8 mouse cellular contexts compared by ENCODE assay signal in the genomic region with DNA sequence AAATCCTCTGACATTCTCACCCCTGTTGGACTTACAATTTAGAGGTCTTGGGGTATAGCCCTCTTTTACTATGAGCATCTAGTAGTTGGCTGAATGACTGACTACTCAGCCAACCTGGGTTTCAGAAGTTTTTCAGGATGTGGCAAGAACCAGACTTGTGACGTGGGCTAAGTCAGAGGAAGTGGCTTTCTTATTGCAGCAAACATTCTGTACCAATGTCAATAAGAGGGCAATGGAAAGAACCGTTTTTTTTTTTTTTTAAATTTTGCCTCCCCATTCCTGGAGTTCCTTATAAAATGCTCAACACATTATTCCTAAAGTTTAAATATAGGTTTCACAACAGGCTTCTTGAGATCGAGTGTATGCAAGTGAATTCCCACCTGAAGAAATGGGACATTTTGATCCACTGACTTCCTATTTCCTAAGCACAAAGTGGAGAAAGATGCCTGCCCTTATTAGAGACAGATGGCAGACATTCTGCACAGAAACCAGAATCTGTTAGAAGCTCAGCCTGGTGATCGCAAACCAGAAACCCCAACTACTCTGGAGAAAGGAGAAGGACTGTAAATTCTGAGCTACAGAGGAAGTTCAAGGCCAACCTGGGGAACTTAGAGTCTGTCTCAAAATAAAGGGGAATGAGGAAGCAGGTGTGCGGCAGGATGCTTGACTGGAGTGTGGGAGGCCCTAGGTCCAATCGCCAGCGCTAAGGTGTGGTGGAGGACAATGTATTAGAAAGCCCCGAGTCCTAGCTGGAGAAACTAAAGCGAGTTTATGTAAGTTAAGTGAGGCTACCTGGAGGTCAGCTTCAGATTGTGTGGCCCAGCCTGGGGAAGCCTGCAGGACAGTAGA. TPM values are rescaled to one million over a fixed set of nuclear protein-coding genes. Genes with fewer than 3 reads are reported as not detected.
A peak's percentile ranks its signal among the peaks of the same experiment; 100 is the strongest.
DNase-seq lines count a peak whose midpoint lies in the region; ATAC-seq and TF ChIP-seq lines count a peak whose summit lies in the region.

No protein-coding gene starts in this region.

- whole genome bisulfite sequencing in spleen, adult 2 months, result 16% methylated on average over 9 of the region's 9 CpGs
- 52% methylated on average over 9 of the region's 9 CpGs for WGBS in embryonic facial prominence, embryonic 13.5 days
- WGBS in limb, embryonic 11.5 days, result 52% methylated on average over 9 of the region's 9 CpGs
- 71% methylated on average over 9 of the region's 9 CpGs for WGBS in midbrain, postnatal 0 days

- no peak for ATAC-seq in embryonic facial prominence, embryonic 13.5 days (ENCODE audit: insufficient number of reproducible peaks, insufficient read depth, low FRiP score, low TSS enrichment, low read depth)
- no peak; the same call in 1 of the 2 replicates for ATAC-seq in limb, embryonic 11.5 days (ENCODE audit: insufficient number of reproducible peaks, low FRiP score, low TSS enrichment, low read depth)
- ATAC-seq in midbrain, postnatal 0 days (ENCODE audit: low FRiP score), result peak; percentile 14; the same call in 1 of the 2 replicates

- H3K4me2 ChIP-seq in embryonic facial prominence, embryonic 13.5 days, result peak overlapping the region; percentile 86
- H3K4me2 ChIP-seq in limb, embryonic 11.5 days (ENCODE audit: low read depth, severe bottlenecking), result peak overlapping the region; percentile 82
- H3K4me2 ChIP-seq in midbrain, postnatal 0 days (ENCODE audit: low read depth, low read length, poor library complexity, severe bottlenecking), result peak overlapping the region; percentile 97

- H3K36me3 ChIP-seq in spleen, adult 2 months (ENCODE audit: control insufficient read depth, insufficient read depth, low read length), result no peaks in the 10 kb centered on the region
- peaks cover 6% of the 10 kb centered on the region for H3K36me3 ChIP-seq in embryonic facial prominence, embryonic 13.5 days
- no peaks in the 10 kb centered on the region for H3K36me3 ChIP-seq in limb, embryonic 11.5 days (ENCODE audit: control insufficient read depth, insufficient read depth, low read length)
- no peaks in the 10 kb centered on the region for H3K36me3 ChIP-seq in midbrain, postnatal 0 days (ENCODE audit: insufficient read depth, low read length)

- no peaks in the 10 kb centered on the region for H3K27me3 ChIP-seq in spleen, adult 2 months (ENCODE audit: control insufficient read depth, insufficient read depth, low read length)
- no peaks in the 10 kb centered on the region for H3K27me3 ChIP-seq in embryonic facial prominence, embryonic 13.5 days
- H3K27me3 ChIP-seq in limb, embryonic 11.5 days (ENCODE audit: control insufficient read depth, insufficient read depth, low read length), result no peaks in the 10 kb centered on the region
- 0 out of 2 replicates have a peak, but pooled peaks cover 5% of the 10 kb centered on the region for H3K27me3 ChIP-seq in midbrain, postnatal 0 days (ENCODE audit: insufficient read depth, low read length)

- peak overlapping the region; percentile 92 for H3K4me3 ChIP-seq in spleen, adult 2 months (ENCODE audit: extremely low read depth, insufficient read depth, insufficient read length)
- H3K4me3 ChIP-seq in embryonic facial prominence, embryonic 13.5 days, result peak overlapping the region; percentile 86
- H3K4me3 ChIP-seq in limb, embryonic 11.5 days (ENCODE audit: low read depth, low read length), result peak overlapping the region; percentile 90
- H3K4me3 ChIP-seq in midbrain, postnatal 0 days (ENCODE audit: low read depth, low read length), result peak overlapping the region; percentile 90

- peak overlapping the region; percentile 86 for H3K27ac ChIP-seq in spleen, adult 2 months (ENCODE audit: insufficient read depth, low read length)
- H3K27ac ChIP-seq in embryonic facial prominence, embryonic 13.5 days, result 0 out of 2 replicates have a peak overlapping the region, but pooled peaks have one; percentile 3
- H3K27ac ChIP-seq in limb, embryonic 11.5 days (replicated peaks; ENCODE audit: low read depth, low read length), result no peak overlapping the region
- H3K27ac ChIP-seq in midbrain, postnatal 0 days (ENCODE audit: low read depth, low read length), result no peak overlapping the region

- TF ChIP-seq POLR2A in spleen, adult 2 months (IDR thresholded peaks at IDR 0.05; ENCODE audit: low read depth, low read length), result no peak

- H3K9me3 ChIP-seq in embryonic facial prominence, embryonic 13.5 days, result no peaks in the 10 kb centered on the region
- H3K9me3 ChIP-seq in limb, embryonic 11.5 days (ENCODE audit: control insufficient read depth, low read length), result no peaks in the 10 kb centered on the region
- no peaks in the 10 kb centered on the region for H3K9me3 ChIP-seq in midbrain, postnatal 0 days (ENCODE audit: low read length)

- peak; percentile 31 to 75 for DNase-seq in spleen, adult 2 months (ENCODE audit: low read depth in 1 of 2, low spot score in 2 of 2)
- no peak for DNase-seq in spleen, postnatal 14 days (ENCODE audit: low spot score in 2 of 2)
- no peak for DNase-seq in limb, embryonic 11.5 days (ENCODE audit: low spot score)
- DNase-seq in midbrain, postnatal 0 days (ENCODE audit: low spot score), result no peak
- DNase-seq in urinary bladder, postnatal 25 days (ENCODE audit: low spot score), result no peak
- DNase-seq in kidney, postnatal 36 days, result no peak
- no peak for DNase-seq in adrenal gland, adult 8-10 months

- peaks cover 6% of the 10 kb centered on the region; the same call in 1 of the 2 replicates for H3K4me1 ChIP-seq in spleen, adult 2 months (ENCODE audit: control insufficient read depth, insufficient read depth, insufficient read length)
- peaks cover 31% of the 10 kb centered on the region for H3K4me1 ChIP-seq in embryonic facial prominence, embryonic 13.5 days
- peaks cover 11% of the 10 kb centered on the region for H3K4me1 ChIP-seq in limb, embryonic 11.5 days (ENCODE audit: control insufficient read depth, insufficient read depth, low read length)
- H3K4me1 ChIP-seq in midbrain, postnatal 0 days (ENCODE audit: insufficient read depth, low read length), result 0 out of 2 replicates have a peak, but pooled peaks cover 6% of the 10 kb centered on the region

- no peak overlapping the region for H3K9ac ChIP-seq in embryonic facial prominence, embryonic 13.5 days
- H3K9ac ChIP-seq in limb, embryonic 11.5 days (ENCODE audit: low read length), result no peak overlapping the region
- peak overlapping the region; percentile 76; the same call in 1 of the 2 replicates for H3K9ac ChIP-seq in midbrain, postnatal 0 days (replicated peaks; ENCODE audit: low read length, poor library complexity, severe bottlenecking)

- TF ChIP-seq CTCF in spleen, adult 2 months (IDR thresholded peaks at IDR 0.05; ENCODE audit: extremely low read depth, insufficient read depth, insufficient read length, insufficient replicate concordance), result no peak
- no peak for TF ChIP-seq CTCF in midbrain, postnatal 0 days (IDR thresholded peaks at IDR 0.05)

RNA-seq across cellular contexts. Expression of gene Prdx6, which starts 0.6 kb away (rescaled TPM):
- 28.4 and 29.0 TPM in 2 replicates for polyA plus RNA-seq in spleen, adult 2 months (2012; rRNA removed)
- polyA plus RNA-seq in embryonic facial prominence, embryonic 13.5 days (2015; fragmentation: Nextera tagmentation; extraction: Ambion mirVana), result 386 and 412 TPM in 2 replicates
- 635 and 732 TPM in 2 replicates for polyA plus RNA-seq in limb, embryonic 11.5 days (2014; fragmentation: Nextera tagmentation; extraction: Ambion mirVana)
- 79.1 and 90.3 TPM in 2 replicates for total RNA-seq in midbrain, postnatal 0 days (2014; rRNA removed)
- polyA plus RNA-seq in midbrain, postnatal 0 days (2015; fragmentation: Nextera tagmentation; extraction: Ambion mirVana), result 159 and 160 TPM in 2 replicates
- 100 to 1,000 TPM; 240 to 766 (median 475) TPM for total RNA-seq in adrenal gland, adult 8-10 months (2022)

Comparison
In these comparisons a context has a peak if more than half of its experiments do, and no peak if none do; other contexts are left out.
1. DNase-seq: peak in spleen, adult 2 months (2 of 2); none in spleen, postnatal 14 days (0 of 2), limb, embryonic 11.5 days (single experiment), midbrain, postnatal 0 days (single experiment), urinary bladder, postnatal 25 days (single experiment), kidney, postnatal 36 days (0 of 2) and adrenal gland, adult 8-10 months (single experiment).
2. H3K27ac ChIP-seq: peak in spleen, adult 2 months (single experiment) and embryonic facial prominence, embryonic 13.5 days (single experiment); none in limb, embryonic 11.5 days (single experiment) and midbrain, postnatal 0 days (single experiment).
3. Peak in every context shown above with its lines, with median percentiles within 50 percentile points of each other: H3K4me3 ChIP-seq and H3K4me2 ChIP-seq.